In genomic region chr13:14004086-14004485, GRCm38 (mm10) we compare ENCODE assay signal across 11 mouse cellular contexts. TPM values are rescaled to one million over a fixed set of nuclear protein-coding genes. Genes with fewer than 3 reads are reported as not detected.
DNase-seq lines count a peak whose midpoint lies in the region; ATAC-seq and TF ChIP-seq lines count a peak whose summit lies in the region.
"Had no signal": no experiment of that assay in that cellular context is flagged by ENCODE, and none has a peak within 500 bp of the region (broad histone marks: within the 10 kb centered on the region; RNA-seq: fewer than 3 reads in every experiment).

No protein-coding gene starts in this region.

- no peak overlapping the region for H3K4me3 ChIP-seq in heart, adult 2 months
- no peak overlapping the region for H3K4me3 ChIP-seq in lung, embryonic 14.5 days (ENCODE audit: low read depth, low read length)
- H3K4me3 ChIP-seq: heart, embryonic 15.5 days; liver, embryonic 13.5 days had no signal

- no peak for TF ChIP-seq POLR2A in heart, adult 2 months (IDR thresholded peaks at IDR 0.05; ENCODE audit: insufficient read depth, low read depth, low read length)

- peaks cover 2% of the 10 kb centered on the region; the same call in 1 of the 2 replicates for H3K36me3 ChIP-seq in heart, adult 2 months (ENCODE audit: control insufficient read depth, insufficient read depth, low read length)
- peaks cover 63% of the 10 kb centered on the region for H3K36me3 ChIP-seq in lung, embryonic 14.5 days (ENCODE audit: insufficient read depth)

- TF ChIP-seq EP300 in heart, adult 2 months (IDR thresholded peaks at IDR 0.05; ENCODE audit: insufficient read depth, low read depth, low read length): no peak

- WGBS in heart, adult 2 months: 68% methylated on average over 4 of the region's 4 CpGs
- WGBS in lung, embryonic 14.5 days: 76% methylated on average over 4 of the region's 4 CpGs

- no peaks in the 10 kb centered on the region for H3K9me3 ChIP-seq in lung, embryonic 14.5 days (ENCODE audit: low read depth, low read length)
- H3K9me3 ChIP-seq: heart, embryonic 15.5 days; liver, embryonic 13.5 days had no signal

- no peak for ATAC-seq in lung, embryonic 14.5 days (ENCODE audit: insufficient read depth)
- ATAC-seq in megakaryocyte progenitor cell, adult 5-6 weeks (replicated peaks; ENCODE audit: poor library complexity): peak; percentile 70
- ATAC-seq: intestine, embryonic 16.5 days had no signal

- no peak overlapping the region for H3K9ac ChIP-seq in heart, adult 2 months (ENCODE audit: low read depth, low read length)
- H3K9ac ChIP-seq in lung, embryonic 14.5 days: no peak overlapping the region
- H3K9ac ChIP-seq: heart, embryonic 15.5 days; liver, embryonic 13.5 days had no signal

- no peaks in the 10 kb centered on the region for H3K4me1 ChIP-seq in heart, adult 2 months (ENCODE audit: control insufficient read depth, insufficient read depth, low read length)
- no peaks in the 10 kb centered on the region for H3K4me1 ChIP-seq in lung, embryonic 14.5 days (ENCODE audit: insufficient read depth)
- H3K4me1 ChIP-seq: heart, embryonic 15.5 days had no signal

- H3K27me3 ChIP-seq in heart, adult 2 months (ENCODE audit: control insufficient read depth, insufficient read depth, low read length): no peaks in the 10 kb centered on the region
- no peaks in the 10 kb centered on the region for H3K27me3 ChIP-seq in lung, embryonic 14.5 days (ENCODE audit: insufficient read depth, low read length)
- H3K27me3 ChIP-seq: heart, embryonic 15.5 days; liver, embryonic 13.5 days had no signal

- H3K4me2 ChIP-seq in lung, embryonic 14.5 days: no peak overlapping the region
- H3K4me2 ChIP-seq: heart, embryonic 15.5 days; liver, embryonic 13.5 days had no signal

- no peaks in the 10 kb centered on the region for H3K79me2 ChIP-seq in heart, adult 2 months (replicated peaks; ENCODE audit: control insufficient read depth, insufficient read depth, low read length)

- no peak overlapping the region for H3K27ac ChIP-seq in heart, adult 2 months
- no peak overlapping the region for H3K27ac ChIP-seq in lung, embryonic 14.5 days (ENCODE audit: low read depth)
- H3K27ac ChIP-seq: heart, embryonic 15.5 days; liver, embryonic 13.5 days had no signal

- intact Hi-C loops in heart, adult 2 months (cut with DNase I): loop anchor here (5.0 kb wide), 1 partner anchor 173 kb away; no protein-coding TSS in a partner anchor

- DNase-seq in heart, adult 2 months: no peak
- DNase-seq in heart, adult 9 months (ENCODE audit: low spot score in 2 of 2): no peak
- DNase-seq in lung, embryonic 14.5 days: peak; percentile 44
- DNase-seq in lung, postnatal 14 days: no peak
- peak; percentile 55 for DNase-seq in NIH3T3 (ENCODE audit: low read depth)
- DNase-seq in thymus, postnatal 25 days: no peak
- no peak for DNase-seq in urinary bladder, postnatal 25 days (ENCODE audit: low spot score)
- DNase-seq: liver, embryonic 13.5 days had no signal

- peak; percentile 57 for TF ChIP-seq CTCF in heart, adult 2 months (IDR thresholded peaks at IDR 0.05)
- peak; percentile 45; the same call in 1 of the 2 replicates for TF ChIP-seq CTCF in lung, embryonic 14.5 days (IDR thresholded peaks at IDR 0.05; ENCODE audit: low read depth)

RNA-seq across cellular contexts. Expression of gene Tbce, which starts 35.4 kb away (rescaled TPM):
- 10 to 100 TPM; 20.4 to 21.2 TPM for total RNA-seq in heart, adult 2 months (2021)
- 16.5 and 27.0 TPM in 2 replicates for polyA plus RNA-seq in heart, adult 2 months (2012; rRNA removed)
- polyA plus RNA-seq in lung, embryonic 14.5 days (2014; fragmentation: Nextera tagmentation; extraction: Ambion mirVana): 51.9 and 54.7 TPM in 2 replicates
- total RNA-seq in megakaryocyte progenitor cell, adult 5-6 weeks (2015): 52.5 and 69.6 TPM in 2 replicates
- 39.9 and 55.8 TPM in 2 replicates for total RNA-seq in megakaryocyte progenitor cell, adult 5-6 weeks (2017)

RNA-seq across cellular contexts. Expression of gene B3galnt2, which starts 49.8 kb away (rescaled TPM):
- 10 to 100 TPM; 27.2 to 28.4 TPM for total RNA-seq in heart, adult 2 months (2021)
- polyA plus RNA-seq in heart, adult 2 months (2012; rRNA removed): 13.2 and 24.6 TPM in 2 replicates
- polyA plus RNA-seq in lung, embryonic 14.5 days (2014; fragmentation: Nextera tagmentation; extraction: Ambion mirVana): 41.4 and 46.1 TPM in 2 replicates
- total RNA-seq in megakaryocyte progenitor cell, adult 5-6 weeks (2015): 32.6 and 43.5 TPM in 2 replicates
- total RNA-seq in megakaryocyte progenitor cell, adult 5-6 weeks (2017): 36.7 and 37.0 TPM in 2 replicates

RNA-seq across cellular contexts. Expression of gene Arid4b, which starts 58.9 kb away (rescaled TPM):
- total RNA-seq in heart, adult 2 months (2021): 10 to 100 TPM; 18.0 to 22.4 TPM
- polyA plus RNA-seq in heart, adult 2 months (2012; rRNA removed): 2.7 and 4.9 TPM in 2 replicates
- 61.3 and 61.9 TPM in 2 replicates for polyA plus RNA-seq in lung, embryonic 14.5 days (2014; fragmentation: Nextera tagmentation; extraction: Ambion mirVana)
- 21.2 and 24.5 TPM in 2 replicates for total RNA-seq in megakaryocyte progenitor cell, adult 5-6 weeks (2015)
- 23.5 and 34.4 TPM in 2 replicates for total RNA-seq in megakaryocyte progenitor cell, adult 5-6 weeks (2017)

RNA-seq across cellular contexts. Expression of gene Ggps1, which starts 59.2 kb away (rescaled TPM):
- total RNA-seq in heart, adult 2 months (2021): 10 to 100 TPM; 19.2 to 24.2 TPM
- polyA plus RNA-seq in heart, adult 2 months (2012; rRNA removed): 8.2 and 22.5 TPM in 2 replicates
- polyA plus RNA-seq in lung, embryonic 14.5 days (2014; fragmentation: Nextera tagmentation; extraction: Ambion mirVana): 50.3 and 50.7 TPM in 2 replicates
- total RNA-seq in megakaryocyte progenitor cell, adult 5-6 weeks (2015): 19.4 and 21.6 TPM in 2 replicates
- 25.1 and 29.2 TPM in 2 replicates for total RNA-seq in megakaryocyte progenitor cell, adult 5-6 weeks (2017)

Comparison
In these comparisons a context has a peak if more than half of its experiments do, and no peak if none do; other contexts are left out.
1. DNase-seq: peak in lung, embryonic 14.5 days (single experiment) and NIH3T3 (single experiment); none in heart, adult 2 months (0 of 2), heart, adult 9 months (0 of 2), lung, postnatal 14 days (single experiment), thymus, postnatal 25 days (single experiment) and urinary bladder, postnatal 25 days (single experiment).